Mouse (Mus musculus) olfactory bulb, adult 2 months (tissue): ENCODE measurements around the gene Srrt. TPM values are rescaled to one million over a fixed set of nuclear protein-coding genes. Genes with fewer than 3 reads are reported as not detected.

ENCODE experiments used
- H3K27ac ChIP-seq: fragments of 200-500 bp; 2 replicates; pipeline ENCODE4 v1.5.1; 2012; ENCODE audit warnings: low read depth, low read length; ENCODE audit not compliant: insufficient read depth
- H3K4me1 ChIP-seq: fragments of 200-500 bp; 2 replicates; pipeline ENCODE4 v1.6.1; 2012; ENCODE audit warnings: low read length; ENCODE audit not compliant: control insufficient read depth, insufficient read depth
- H3K4me3 ChIP-seq: fragments of 200-500 bp; 2 replicates; pipeline ENCODE4 v1.5.1; 2012; ENCODE audit warnings: mild to moderate bottlenecking, low read depth, low read length, moderate library complexity; ENCODE audit not compliant: insufficient read depth
- CTCF ChIP-seq: fragments of 200-500 bp; IDR thresholded peaks from 2 replicates; pipeline ENCODE4 v1.5.1; 2012; ENCODE audit warnings: low read depth, mild to moderate bottlenecking, low read length, moderate library complexity; ENCODE audit not compliant: insufficient read depth
- POLR2A ChIP-seq: fragments of 200-500 bp; IDR thresholded peaks from 2 replicates; pipeline ENCODE4 v1.6.1; 2012; ENCODE audit warnings: mild to moderate bottlenecking, low read depth, low read length, moderate library complexity; ENCODE audit not compliant: insufficient read depth
- WGBS: fragments of 180-500 bp; shearing (Covaris S2); methylation state at CpG from one replicate; pipeline ENCODE4 v1.1.7; 2018; 5-methylcytosine and 5-hydroxymethylcytosine counted together
- polyA plus RNA-seq: library from polyadenylated mRNA; stranded (reverse); fragments of >200 nt; gene quantifications from 2 replicates; pipeline ENCODE4 v1.2.4, GENCODE M21; 2012; ENCODE audit warnings: low replicate concordance; ENCODE audit not compliant: missing spikeins, insufficient read depth, insufficient read length

Gene Srrt
- polyA plus RNA-seq, 1 experiment, result 488 TPM

- Histone ChIP-seq H3K4me1 (peaks cover 19% of the 10 kb centered on the region), H3K27ac (no peak overlapping the region), H3K4me3 (no peak overlapping the region)
- TF ChIP-seq CTCF, result no peak
- 40% methylated on average over 7 of the region's 7 CpGs for WGBS
Measured at GRCm38 (mm10) chr5:137347856-137348255, 40.4 kb upstream of the Srrt start.

- WGBS, result 89% methylated on average over 4 of the region's 4 CpGs
- Histone ChIP-seq H3K4me1 (peaks cover 19% of the 10 kb centered on the region), H3K4me3 (no peak overlapping the region), H3K27ac (no peak overlapping the region)
- TF ChIP-seq POLR2A, result no peak
- TF ChIP-seq CTCF, result no peak
Measured at GRCm38 (mm10) chr5:137346983-137347382, 39.5 kb upstream of the Srrt start.

- Histone ChIP-seq H3K4me3 (no peak overlapping the region), H3K4me1 (peaks cover 19% of the 10 kb centered on the region), H3K27ac (no peak overlapping the region)
- no peak for TF ChIP-seq CTCF
- TF ChIP-seq POLR2A, result no peak
- WGBS, result 90% methylated on average over 1 of the region's 1 CpGs
Measured at GRCm38 (mm10) chr5:137346388-137346787, 38.9 kb upstream of the Srrt start.

GRCm38 (mm10) chr5:137345821-137346220, 38.3 kb upstream of the Srrt start:
- TF ChIP-seq POLR2A (no peak), CTCF (no peak)
- H3K27ac ChIP-seq, result no peak overlapping the region
- WGBS, result 21% methylated on average over 9 of the region's 9 CpGs
- H3K4me3 ChIP-seq, result no peak overlapping the region
- H3K4me1 ChIP-seq, result peaks cover 19% of the 10 kb centered on the region

- TF ChIP-seq POLR2A (no peak), CTCF (no peak)
- peaks cover 13% of the 10 kb centered on the region for H3K4me1 ChIP-seq
- H3K4me3 ChIP-seq, result no peak overlapping the region
Measured at GRCm38 (mm10) chr5:137343869-137344268, 36.4 kb upstream of the Srrt start.

GRCm38 (mm10) chr5:137343412-137343811, 35.9 kb upstream of the Srrt start:
- TF ChIP-seq POLR2A, result no peak
- no peak for TF ChIP-seq CTCF
- no peak overlapping the region for H3K4me3 ChIP-seq
- H3K4me1 ChIP-seq, result peaks cover 12% of the 10 kb centered on the region
- WGBS, result 98% methylated on average over 5 of the region's 5 CpGs
- H3K27ac ChIP-seq, result no peak overlapping the region

More at GRCm38 (mm10) chr5:137343869-137344268, 36.4 kb upstream of the Srrt start:
- H3K27ac ChIP-seq, result no peak overlapping the region

GRCm38 (mm10) chr5:137342407-137343012, 35.0 kb upstream of the Srrt start:
- 76% methylated on average over 7 of the region's 7 CpGs for WGBS
- Histone ChIP-seq H3K4me1 (peaks cover 16% of the 10 kb centered on the region), H3K27ac (no peak overlapping the region), H3K4me3 (no peak overlapping the region)
- TF ChIP-seq POLR2A (no peak), CTCF (no peak)

- 75% methylated on average over 6 of the region's 6 CpGs for WGBS
- Histone ChIP-seq H3K4me3 (no peak overlapping the region), H3K4me1 (peaks cover 16% of the 10 kb centered on the region), H3K27ac (no peak overlapping the region)
- TF ChIP-seq POLR2A (no peak), CTCF (no peak)
Measured at GRCm38 (mm10) chr5:137340222-137340621, 32.7 kb upstream of the Srrt start.

- Histone ChIP-seq H3K4me1 (peaks cover 16% of the 10 kb centered on the region), H3K27ac (peak overlapping the region; percentile 56), H3K4me3 (peak overlapping the region; percentile 54)
- WGBS, result 1% methylated on average over 22 of the region's 22 CpGs
- TF ChIP-seq POLR2A (no peak), CTCF (no peak)
Measured at GRCm38 (mm10) chr5:137339290-137339979, 32.0 kb upstream of the Srrt start.
